9 mouse cellular contexts compared by ENCODE assay signal in the genomic region with DNA sequence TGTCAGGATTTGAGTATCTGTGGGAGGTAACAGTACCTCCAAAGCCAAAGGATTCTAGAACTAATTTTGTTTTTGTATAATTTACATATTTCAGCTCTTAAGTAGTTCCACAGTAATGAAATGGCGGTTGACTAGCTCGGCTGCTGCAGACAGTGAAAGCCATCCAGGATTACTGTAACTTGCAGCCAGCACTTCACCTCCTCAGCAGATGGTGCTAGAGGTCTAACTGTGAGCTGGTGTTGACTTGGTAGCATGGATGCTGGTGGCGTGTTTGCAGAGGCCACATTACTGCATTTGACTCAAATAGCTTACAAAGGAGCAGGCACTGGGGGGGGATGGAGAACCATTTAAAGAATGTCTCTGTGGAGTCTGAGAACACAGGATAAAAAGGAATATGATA. TPM values are rescaled to one million over a fixed set of nuclear protein-coding genes. Genes with fewer than 3 reads are reported as not detected.
DNase-seq lines count a peak whose midpoint lies in the region; ATAC-seq and TF ChIP-seq lines count a peak whose summit lies in the region.
"Had no signal": no experiment of that assay in that cellular context is flagged by ENCODE, and none has a peak within 500 bp of the region (broad histone marks: within the 10 kb centered on the region; RNA-seq: fewer than 3 reads in every experiment).

No protein-coding gene starts in this region.

- TF ChIP-seq EP300 in CH12.LX (IDR thresholded peaks at IDR 0.05; ENCODE audit: low read length): no peak

- 85% methylated on average over 3 of the region's 3 CpGs for WGBS in forebrain, embryonic 11.5 days

- peak in 1 of 2 experiments; percentile 25; a peak in 2 of 4 replicates for TF ChIP-seq CTCF in CH12.LX (conservative IDR thresholded peaks at IDR 0.05 in 1 of 2, IDR thresholded peaks at IDR 0.05 in 1 of 2; ENCODE audit: low read depth in 2 of 2, low read length in 2 of 2)

- no peaks in the 10 kb centered on the region for H3K79me2 ChIP-seq in CH12.LX (replicated peaks; ENCODE audit: control insufficient read depth, extremely low read depth, insufficient read depth, poor library complexity, severe bottlenecking)

- peak; percentile 15 for DNase-seq in kidney, adult 11 months
- DNase-seq in kidney, adult 18-20 months: no peak
- DNase-seq in CH12.LX (ENCODE audit: extremely low read depth): peak; percentile 3
- DNase-seq in cerebellum, adult 11-12 months: peak; percentile 31
- DNase-seq in layer of hippocampus, postnatal 36 days: peak; percentile 23 to 33
- peak; percentile 19 for DNase-seq in right cerebral cortex, postnatal 4 days
- DNase-seq in forebrain, embryonic 11.5 days (ENCODE audit: low spot score): no peak
- DNase-seq in thymus, postnatal 25 days: no peak

- in situ Hi-C loops in CH12.LX (cut with MboI; ENCODE audit: low pct_ligation_motif_present, low pct_unique_long_range_greater_than_20kb, low sequenced_read_pairs): no loop called here

- no peaks in the 10 kb centered on the region for H3K27me3 ChIP-seq in CH12.LX (replicated peaks)
- no peaks in the 10 kb centered on the region for H3K27me3 ChIP-seq in forebrain, embryonic 11.5 days (ENCODE audit: control insufficient read depth, insufficient read depth, low read length)
- H3K27me3 ChIP-seq: lung, embryonic 15.5 days had no signal

- no peak for ATAC-seq in forebrain, embryonic 11.5 days (replicated peaks; ENCODE audit: low FRiP score)

- H3K36me3 ChIP-seq in CH12.LX (replicated peaks in 1 of 2; ENCODE audit: control insufficient read depth in 1 of 2, insufficient read depth in 1 of 2, low read length in 1 of 2): peaks cover 54 to 76% of the 10 kb centered on the region in 2 experiments
- no peaks in the 10 kb centered on the region for H3K36me3 ChIP-seq in forebrain, embryonic 11.5 days (ENCODE audit: control insufficient read depth, insufficient read depth, low read length)
- H3K36me3 ChIP-seq: lung, embryonic 15.5 days had no signal

- H3K27ac ChIP-seq in CH12.LX (ENCODE audit: insufficient read depth, low read depth): no peak overlapping the region
- H3K27ac ChIP-seq in forebrain, embryonic 11.5 days (ENCODE audit: low read depth, low read length): no peak overlapping the region
- H3K27ac ChIP-seq: lung, embryonic 15.5 days had no signal

- TF ChIP-seq RAD21 in CH12.LX (IDR thresholded peaks at IDR 0.05; ENCODE audit: low read depth, low read length): peak; percentile 24

- no peak overlapping the region for H3K9ac ChIP-seq in CH12.LX (ENCODE audit: insufficient read depth, low read depth)
- H3K9ac ChIP-seq in forebrain, embryonic 11.5 days (ENCODE audit: low read length): no peak overlapping the region
- H3K9ac ChIP-seq: lung, embryonic 15.5 days had no signal

- dilution Hi-C loops in CH12.LX (cut with MboI; ENCODE audit: extremely low pct_ligation_motif_present, extremely low pct_unique_long_range_greater_than_20kb, low sequenced_read_pairs): no loop called here

- H3K4me1 ChIP-seq in CH12.LX (ENCODE audit: control insufficient read depth in 1 of 2, insufficient read depth in 2 of 2): no peaks in the 10 kb centered on the region
- no peaks in the 10 kb centered on the region for H3K4me1 ChIP-seq in forebrain, embryonic 11.5 days (replicated peaks; ENCODE audit: control insufficient read depth, insufficient read depth, low read length)
- H3K4me1 ChIP-seq: lung, embryonic 15.5 days had no signal

- H3K4me2 ChIP-seq in CH12.LX (ENCODE audit: insufficient read depth, low read depth, poor library complexity, severe bottlenecking): no peak overlapping the region
- no peak overlapping the region for H3K4me2 ChIP-seq in forebrain, embryonic 11.5 days (ENCODE audit: low read depth, low read length, severe bottlenecking)
- H3K4me2 ChIP-seq: lung, embryonic 15.5 days had no signal

- H3K9me3 ChIP-seq in CH12.LX (replicated peaks; ENCODE audit: low read length): no peaks in the 10 kb centered on the region
- H3K9me3 ChIP-seq in forebrain, embryonic 11.5 days (ENCODE audit: control insufficient read depth, low read length): no peaks in the 10 kb centered on the region
- H3K9me3 ChIP-seq: lung, embryonic 15.5 days had no signal

- TF ChIP-seq POLR2A in CH12.LX (IDR thresholded peaks at IDR 0.05; ENCODE audit: low read depth, low read length): no peak

- no peak overlapping the region for H3K4me3 ChIP-seq in CH12.LX (replicated peaks in 1 of 3; ENCODE audit: low read depth in 2 of 3, low read length in 2 of 3, poor library complexity in 1 of 3)
- no peak overlapping the region for H3K4me3 ChIP-seq in forebrain, embryonic 11.5 days (ENCODE audit: low read depth, low read length)
- H3K4me3 ChIP-seq: lung, embryonic 15.5 days had no signal

TF ChIP-seq in CH12.LX, 34 proteins besides CTCF, POLR2A, EP300 and RAD21:
- TF ChIP-seq MAZ (IDR thresholded peaks at IDR 0.05; ENCODE audit: low read depth, low read length) (no peak), CHD1 (IDR thresholded peaks at IDR 0.05; ENCODE audit: low read depth, low read length) (no peak), MXI1 (IDR thresholded peaks at IDR 0.05; ENCODE audit: low read depth, low read length) (no peak), BHLHE40 (IDR thresholded peaks at IDR 0.05; ENCODE audit: low read depth, low read length) (no peak), GABPA (IDR thresholded peaks at IDR 0.05; ENCODE audit: insufficient replicate concordance, low read depth, low read length) (no peak), E2F4 (IDR thresholded peaks at IDR 0.05; ENCODE audit: insufficient replicate concordance, low read depth, low read length) (no peak), MEF2A (IDR thresholded peaks at IDR 0.05; ENCODE audit: borderline replicate concordance, low read depth, low read length) (no peak), MYC (IDR thresholded peaks at IDR 0.05; ENCODE audit: low read depth, low read length) (no peak), ZC3H11A (IDR thresholded peaks at IDR 0.05; ENCODE audit: low read depth, low read length) (no peak), TBP (conservative IDR thresholded peaks at IDR 0.05; ENCODE audit: low read depth, low read length) (no peak)
TF ChIP-seq in CH12.LX: peak in this region for 0.

RNA-seq across cellular contexts. Expression of a gene that starts 29.9 kb away (rescaled TPM):
- total RNA-seq in CH12.LX (2012; rRNA removed) (3.8 and 6.1 TPM in 2 replicates), CH12.LX (2014; rRNA removed) (3.4 and 3.7 TPM in 2 replicates)
- 4.2 and 5.6 TPM in 2 replicates for polyA plus RNA-seq in CH12.LX (2012; ENCODE audit: insufficient read length, low read depth)
- 10 to 100 TPM; 28.2 to 38.6 TPM for total RNA-seq in layer of hippocampus, postnatal 36 days (2021)
- polyA plus RNA-seq in forebrain, embryonic 11.5 days (2014; fragmentation: Nextera tagmentation; extraction: Ambion mirVana): 12.3 and 14.0 TPM in 2 replicates

Comparison
In these comparisons a context has a peak if more than half of its experiments do, and no peak if none do; other contexts are left out.
1. DNase-seq: peak in kidney, adult 11 months (single experiment), CH12.LX (single experiment), cerebellum, adult 11-12 months (single experiment), layer of hippocampus, postnatal 36 days (2 of 2) and right cerebral cortex, postnatal 4 days (single experiment); none in kidney, adult 18-20 months (single experiment), forebrain, embryonic 11.5 days (single experiment) and thymus, postnatal 25 days (single experiment).
2. RNA of a gene that starts 29.9 kb away (total RNA-seq): 28.2 to 38.6 TPM in layer of hippocampus, postnatal 36 days; 3.4 to 6.1 TPM in CH12.LX; every median in the first group is over 4 times any median in the second.